Mouse (Mus musculus) skeletal muscle tissue, adult 2 months (tissue): ENCODE data around the gene Efs.
A peak's percentile ranks its signal among the peaks of the same experiment; 100 is the strongest.
"Not testable (repeated sequence)": the region's sequence is repeated elsewhere in the genome, so short reads cannot be mapped to it uniquely, and the experiment has no call there.

Experiments
- DNase-seq: peaks from one replicate; pipeline ENCODE4 v3.0.0-alpha.2; 2012; ENCODE audit warnings: low read depth, low spot score

The Efs gene

DNA sequence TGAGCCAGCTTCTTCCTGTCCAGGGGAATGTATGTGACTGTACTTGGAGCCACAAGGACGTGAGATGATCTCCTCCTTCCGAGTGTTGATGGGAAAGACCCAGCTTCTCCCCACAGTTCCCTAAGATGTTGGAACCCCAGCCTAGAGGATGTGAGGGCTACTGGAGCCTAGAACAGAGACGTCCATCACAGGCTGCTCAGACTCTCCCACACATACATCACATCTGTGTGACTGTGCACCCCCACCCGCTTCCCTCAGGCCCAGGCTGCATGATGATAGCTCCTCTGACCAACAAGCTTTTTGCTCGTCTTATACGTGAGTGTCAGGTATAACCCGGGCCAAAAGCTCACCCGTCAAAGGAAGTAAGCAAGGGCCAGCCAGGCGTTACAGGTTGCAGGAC, 22.9 kb upstream of the Efs start:
- DNase-seq, result no peak

DNA sequence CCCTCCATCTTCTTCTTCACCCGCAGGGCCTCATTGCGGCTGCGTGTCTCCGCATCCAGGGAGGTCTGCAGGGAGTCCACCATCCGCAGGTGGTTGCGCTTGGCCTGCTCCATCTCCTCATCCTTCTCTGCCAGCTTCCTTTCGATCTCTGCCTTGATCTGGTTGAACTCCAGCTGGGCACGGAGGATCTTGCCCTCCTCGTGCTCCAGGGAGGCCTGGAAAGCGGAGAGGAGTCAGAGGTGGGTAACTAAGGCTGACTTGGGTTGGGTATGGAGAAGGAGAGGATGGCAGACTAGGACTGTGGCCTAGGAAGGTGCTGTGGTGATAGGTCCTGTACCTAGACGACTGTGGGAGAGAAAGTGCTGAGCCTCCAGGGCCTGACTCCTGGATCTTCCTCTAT, 21.1 kb upstream of the Efs start:
- not testable (repeated sequence) for DNase-seq

DNA sequence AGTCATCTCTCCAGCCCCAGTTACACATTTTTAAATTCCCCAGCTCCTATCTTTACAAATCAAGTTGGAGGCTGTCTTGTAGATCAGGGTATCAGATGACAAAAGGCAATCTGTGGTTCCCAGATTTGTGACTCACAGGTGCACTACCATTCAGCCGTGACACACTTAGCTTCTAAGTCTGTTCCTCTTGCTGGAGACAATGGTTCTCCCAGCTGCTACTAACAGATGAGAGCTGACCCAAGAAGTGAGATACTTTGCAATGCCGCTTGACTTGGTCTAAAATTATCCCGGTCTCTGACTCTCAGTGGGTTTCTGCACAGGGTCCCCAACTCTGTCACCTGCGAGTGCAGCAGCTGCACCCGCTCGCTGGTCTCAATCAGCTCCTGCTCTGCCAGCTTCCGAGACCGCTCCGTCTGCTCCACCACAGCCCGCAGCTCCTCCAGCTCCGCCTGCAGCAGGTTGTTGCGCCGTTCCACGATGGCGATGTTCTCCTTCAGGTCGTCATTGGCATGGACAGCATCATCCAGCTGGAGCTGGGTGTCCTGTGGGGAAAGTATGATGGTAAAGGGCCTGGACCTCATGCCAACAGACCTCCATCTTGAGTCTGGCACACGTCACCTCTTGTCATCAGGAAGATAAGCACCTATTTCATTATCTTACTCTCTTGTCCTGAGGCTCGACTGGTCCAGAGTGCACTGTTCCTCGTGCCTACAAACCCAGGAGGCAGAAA, 20.2 kb upstream of the Efs start:
- DNase-seq, result no peak

DNA sequence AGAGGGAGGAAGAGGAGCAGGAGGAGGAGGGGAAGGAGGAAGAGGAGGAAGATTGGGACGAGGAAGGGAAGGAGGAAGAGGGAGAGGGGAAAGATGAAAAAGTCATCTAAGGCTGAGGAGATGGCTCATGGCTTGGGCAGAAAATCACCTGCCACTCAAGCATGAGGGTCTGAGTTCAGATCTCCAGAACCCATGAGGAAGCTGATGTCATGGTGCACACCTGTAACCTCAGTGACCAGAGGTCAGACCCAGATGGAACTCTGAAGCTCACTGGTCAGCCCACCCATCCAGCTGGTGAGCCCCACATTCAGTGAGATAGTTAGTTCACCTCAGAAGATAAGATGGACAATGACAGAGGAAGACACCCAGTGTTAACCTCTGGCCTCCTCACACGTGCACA, 19.0 kb upstream of the Efs start:
- DNase-seq, result no peak

DNA sequence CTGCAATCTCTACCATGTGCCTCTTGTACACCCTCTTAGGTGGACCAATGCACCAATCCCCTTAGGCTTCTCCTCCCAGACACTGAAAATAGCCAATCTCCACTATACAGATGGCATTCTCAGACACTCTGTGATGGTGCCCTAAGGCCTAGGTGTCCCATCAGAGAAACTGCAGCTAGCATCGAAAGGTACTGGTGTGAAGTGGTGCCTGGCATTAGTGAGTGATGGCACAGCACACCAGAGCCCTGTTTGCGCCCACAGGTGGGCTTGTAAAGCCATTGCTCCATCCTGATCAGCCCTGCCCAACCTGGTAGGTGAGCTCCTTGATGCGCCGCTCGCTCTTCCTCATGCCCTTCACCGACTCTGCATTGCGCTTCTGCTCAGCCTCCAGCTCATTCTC, 18.0 kb upstream of the Efs start:
- no peak for DNase-seq

DNA sequence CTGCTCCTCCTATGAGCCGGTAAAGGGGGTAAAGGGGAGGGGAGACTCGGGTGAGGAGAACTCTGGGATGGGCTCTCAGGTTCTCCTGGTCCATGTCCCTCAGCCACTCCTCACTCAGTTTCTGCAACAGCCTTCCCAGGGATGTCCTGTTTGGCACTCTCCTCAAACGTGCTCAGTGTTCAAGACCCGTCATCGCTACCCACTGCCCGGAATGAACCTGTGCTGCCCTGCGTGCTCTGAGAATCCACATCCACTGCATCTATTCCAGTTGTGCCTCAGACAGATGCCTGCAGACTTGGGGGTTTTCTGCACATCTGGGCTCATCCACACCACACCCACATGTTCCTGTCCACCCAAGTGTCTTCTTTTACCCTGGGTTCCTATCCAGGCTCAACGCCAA, 16.6 kb upstream of the Efs start:
- DNase-seq, result no peak

DNA sequence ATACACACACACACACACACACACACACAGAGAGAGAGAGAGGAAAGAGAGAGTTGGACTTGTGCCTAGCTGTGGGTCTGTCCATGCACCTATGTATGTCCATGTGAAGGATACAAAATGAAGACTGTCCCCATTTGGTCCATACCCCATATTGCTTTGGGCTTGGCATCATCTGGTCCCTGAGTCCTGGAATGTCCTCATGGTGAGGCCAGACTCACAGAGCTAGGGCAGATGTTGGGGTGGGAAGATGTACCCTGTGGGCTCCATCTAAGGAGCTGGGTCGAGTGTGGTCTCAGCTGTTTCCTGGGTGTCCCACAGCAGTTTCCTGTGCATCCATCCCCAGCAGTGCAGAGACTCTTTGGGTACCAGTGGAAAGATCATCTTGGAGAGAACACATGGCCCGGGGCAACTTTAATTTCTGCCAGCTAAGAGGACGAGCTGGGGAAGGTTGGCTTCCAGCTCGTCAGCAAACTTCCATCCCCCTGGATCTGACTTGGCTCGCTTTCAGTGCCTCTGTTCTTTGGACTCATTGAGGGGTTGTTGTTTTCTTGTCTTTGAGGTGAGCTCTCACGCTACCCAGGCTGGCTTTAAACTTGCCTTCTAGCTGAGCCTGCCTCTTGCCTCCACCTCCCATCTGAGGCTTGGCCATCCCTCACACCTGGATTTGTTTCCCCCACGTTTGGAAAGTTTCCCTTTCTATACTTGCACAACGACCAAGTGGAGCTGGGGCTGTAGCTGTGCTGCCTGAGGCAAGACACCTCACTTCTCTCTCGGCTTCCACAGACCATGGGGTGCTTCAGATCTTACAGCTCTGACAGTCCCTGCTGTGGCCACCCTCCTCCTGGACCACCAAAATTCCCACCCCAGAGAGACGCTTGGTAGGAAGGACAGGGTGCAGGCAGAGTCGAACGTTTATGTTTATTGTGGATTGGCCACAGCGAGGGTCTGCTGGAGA, 15.4 kb upstream of the Efs start:
- DNase-seq, result no peak

DNA sequence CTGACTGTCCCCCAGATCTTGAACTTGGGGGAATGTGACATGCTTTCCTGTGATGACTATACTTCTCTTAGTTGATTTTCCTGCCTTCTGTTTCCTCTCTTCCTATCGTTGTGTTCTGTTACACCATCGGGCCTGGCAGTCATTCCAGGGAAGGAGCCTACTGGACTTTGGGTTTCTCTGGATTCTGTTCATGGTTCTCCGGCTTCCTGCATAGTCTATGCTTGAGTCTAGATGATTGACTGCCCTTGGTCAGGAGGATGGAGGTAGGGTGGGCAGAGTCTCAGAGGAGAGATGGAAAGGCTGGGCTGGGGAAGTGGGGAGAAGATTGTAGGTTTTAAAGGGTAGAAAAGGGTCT, 14.2 kb upstream of the Efs start:
- no peak for DNase-seq

DNA sequence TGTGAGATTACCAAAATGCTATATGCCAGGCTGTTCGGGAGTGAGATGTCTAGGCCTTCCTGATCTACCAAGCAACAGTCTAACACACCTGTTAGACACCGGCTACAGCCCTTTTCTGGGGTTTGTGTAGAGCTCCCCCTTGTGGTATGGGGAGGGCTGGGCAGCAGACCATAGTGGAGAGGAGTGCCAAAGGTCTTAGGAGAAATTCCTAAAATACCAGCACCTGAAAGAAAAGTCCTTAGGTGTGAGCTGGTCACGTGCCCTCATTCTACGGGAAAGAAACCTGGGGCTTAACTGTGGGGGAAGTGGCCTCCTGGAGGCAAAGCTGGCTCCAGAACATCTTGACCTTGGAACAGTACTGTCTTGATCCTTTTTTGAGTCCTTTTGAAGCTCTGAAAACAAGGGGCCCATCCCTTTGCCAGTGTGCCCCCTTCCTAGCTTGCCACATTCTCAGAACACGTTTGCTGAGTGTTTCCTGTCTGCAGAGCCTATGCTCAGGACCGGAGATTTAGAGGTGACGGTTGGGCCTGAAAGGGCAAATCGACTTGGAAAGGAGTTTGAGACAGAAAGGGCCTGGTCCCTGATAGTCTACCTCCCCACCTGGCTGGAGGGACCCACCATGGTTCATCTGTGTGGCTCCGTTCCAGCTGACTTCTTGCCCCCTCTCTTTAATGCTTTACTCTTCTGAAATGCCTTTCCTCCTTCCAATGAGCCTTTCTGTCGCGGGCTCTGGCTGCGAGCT, 13.7 kb upstream of the Efs start:
- peak; percentile 44 for DNase-seq

DNA sequence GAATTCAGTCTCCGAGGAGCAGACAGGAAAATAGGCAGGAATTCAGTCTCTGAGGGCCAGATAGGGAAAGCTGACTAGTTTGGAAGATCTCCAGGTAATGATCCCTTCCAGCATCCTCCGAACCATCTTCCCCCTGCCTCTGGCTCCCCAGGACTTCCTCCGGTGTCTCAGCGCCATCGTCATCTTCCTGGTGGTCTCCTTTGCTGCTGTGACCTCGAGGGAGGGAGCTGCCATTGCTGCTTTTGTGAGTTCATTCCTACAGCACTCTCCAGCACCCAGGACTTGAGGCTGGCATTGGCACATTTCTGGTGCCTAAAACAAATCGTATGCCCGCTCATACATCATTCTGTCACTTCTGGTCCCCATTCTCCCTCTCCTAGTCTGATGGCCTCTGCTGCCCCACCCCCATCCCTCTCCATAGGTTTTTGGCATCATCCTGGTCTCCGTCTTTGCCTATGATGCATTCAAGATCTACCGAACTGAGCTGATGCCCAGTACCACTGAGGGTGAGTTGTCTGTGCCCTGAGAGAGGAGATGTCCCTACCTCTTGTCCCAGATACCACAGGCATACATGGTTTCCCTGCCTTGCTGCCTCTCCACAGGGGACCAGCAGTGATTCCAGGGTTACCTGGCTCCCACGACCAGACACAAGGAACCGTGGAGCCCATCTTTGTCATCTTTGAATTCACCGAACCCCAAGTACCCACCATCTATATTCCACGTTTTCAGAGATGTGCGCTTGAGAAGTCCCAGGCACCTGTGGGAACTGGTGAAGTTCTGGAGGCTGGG, 12.7 kb upstream of the Efs start:
- no peak for DNase-seq

DNA sequence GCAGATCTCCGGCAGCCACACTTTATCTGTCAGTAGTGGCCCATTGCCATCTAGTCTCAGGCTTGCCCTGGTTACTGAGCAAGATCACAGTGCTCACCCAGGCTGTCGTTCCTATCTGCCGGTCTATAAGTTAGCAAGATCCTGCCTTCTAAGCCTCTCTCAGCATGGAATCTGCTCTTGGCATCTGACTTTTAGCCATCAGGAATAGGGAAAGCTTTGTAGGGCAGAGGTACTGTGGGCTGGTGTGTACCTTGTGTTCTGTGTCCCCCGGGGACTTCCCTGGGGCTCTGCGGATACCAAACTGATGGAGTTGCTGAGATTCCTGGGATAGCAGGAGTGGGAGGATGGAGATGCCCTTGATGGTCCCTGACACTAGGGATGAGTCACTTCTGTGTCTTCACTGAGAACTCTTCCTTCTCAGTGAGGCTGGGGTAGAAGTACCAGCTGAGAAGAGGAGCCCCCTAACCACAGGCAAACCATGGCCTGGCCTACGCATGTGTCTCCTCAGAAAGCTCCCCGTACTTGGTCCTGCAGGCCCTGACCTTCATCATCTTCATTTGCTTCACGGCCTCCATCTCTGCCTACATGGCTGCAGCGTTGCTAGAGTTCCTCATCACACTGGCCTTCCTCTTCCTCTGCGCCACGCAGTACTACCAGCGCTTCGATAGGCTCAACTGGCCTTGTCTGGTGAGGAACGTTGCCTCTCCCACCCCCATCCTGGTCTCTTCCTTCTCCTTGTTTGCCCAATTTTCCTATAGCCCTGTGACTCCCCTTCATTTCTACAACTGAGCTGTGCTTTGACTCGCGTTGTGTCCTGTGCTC, 11.6 kb upstream of the Efs start:
- DNase-seq, result no peak

DNA sequence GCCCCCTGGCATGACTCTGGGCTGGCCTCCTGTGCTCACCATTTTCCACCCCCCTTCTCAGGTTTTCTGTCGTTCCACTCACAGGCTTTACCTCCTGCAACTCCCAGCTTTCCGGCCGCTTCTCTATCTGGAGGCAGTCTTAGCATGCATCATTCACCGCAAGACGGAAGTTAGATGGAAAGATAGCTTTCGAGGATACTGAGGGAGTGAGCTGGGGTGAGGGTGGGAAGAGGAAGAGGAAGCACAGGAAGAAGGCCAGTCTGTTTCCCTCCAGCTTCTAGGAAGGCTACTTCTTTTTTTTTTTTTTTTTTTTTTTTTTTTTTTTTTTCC, 10.9 kb upstream of the Efs start:
- no peak for DNase-seq

DNA sequence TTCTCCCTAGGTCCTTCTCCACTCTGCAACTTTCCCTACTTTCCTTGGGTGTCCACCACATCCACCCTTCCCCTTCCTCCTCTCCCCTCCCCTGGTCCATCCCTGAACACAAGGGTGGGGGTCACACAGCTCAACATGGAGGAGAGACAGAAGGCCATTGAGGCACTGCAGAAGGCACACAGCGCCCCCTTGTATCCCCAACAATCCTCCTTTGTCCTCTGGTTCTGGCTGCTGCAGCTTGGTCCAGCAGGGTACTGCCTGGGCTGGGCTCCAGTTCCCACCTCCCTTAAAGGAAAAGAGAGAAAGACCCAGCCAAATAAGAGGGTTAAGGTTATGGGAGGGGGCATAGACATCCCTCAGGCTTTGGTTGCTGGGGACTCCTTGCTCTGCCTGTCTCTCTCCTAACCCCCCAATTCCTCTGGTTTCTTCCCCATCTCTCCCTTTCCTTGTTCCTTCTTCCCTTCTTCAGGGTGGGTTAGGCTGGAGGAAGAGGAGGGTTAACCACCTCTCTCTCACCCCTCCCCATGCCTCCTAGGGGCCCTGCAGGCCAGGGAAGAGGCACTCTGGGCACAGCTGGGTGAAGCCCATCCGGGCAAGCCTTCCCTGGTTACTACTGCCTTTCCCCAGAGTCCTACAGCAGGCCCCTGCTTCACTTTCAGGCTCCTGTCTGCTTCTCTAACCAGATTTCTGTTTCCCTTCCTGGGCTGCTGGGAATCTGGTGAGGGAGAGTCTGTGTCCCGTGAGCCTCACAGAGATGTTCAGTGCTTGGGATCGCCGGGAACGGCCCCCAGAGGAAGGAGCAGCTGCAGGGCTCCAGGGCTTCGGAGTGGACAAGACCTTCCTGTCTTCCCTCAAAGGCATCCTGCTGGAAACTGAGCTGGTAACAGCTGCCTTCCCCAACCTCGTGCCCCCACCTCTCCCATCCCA, 10.2 kb upstream of the Efs start, which contains the start of gene Cmtm5:
Cmtm5 (plus strand) TSS at position 358 of the 927 bp plus-strand sequence.
- no peak for DNase-seq

DNA sequence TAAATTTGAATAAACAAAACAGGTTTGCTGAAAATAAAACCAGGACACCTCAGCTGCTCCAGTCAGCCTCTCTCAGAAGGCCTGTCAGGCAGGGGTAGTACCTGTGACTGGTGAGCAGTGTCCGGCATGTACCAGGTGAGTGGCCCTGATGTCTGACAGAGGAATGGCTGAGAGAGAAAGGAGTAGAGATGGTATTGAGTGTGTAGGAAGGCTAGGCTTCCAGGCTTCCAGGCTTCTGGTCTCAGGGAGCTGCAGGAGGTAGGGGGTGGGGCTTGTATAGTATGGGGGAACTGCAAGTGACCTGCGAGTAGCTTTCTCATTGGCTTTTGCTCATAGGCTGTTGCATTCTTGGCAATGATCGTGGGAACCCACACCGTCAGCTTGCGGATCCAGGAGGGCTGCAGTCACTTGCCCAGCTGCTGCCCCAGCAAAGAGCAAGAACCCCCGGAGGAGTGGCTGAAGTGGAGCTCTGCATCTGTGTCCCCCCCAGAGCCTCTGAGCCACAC, 6.8 kb upstream of the Efs start, which contains the start of gene Il25:
Il25 (plus strand) TSS at position 51 of the 506 bp plus-strand sequence.
- no peak for DNase-seq

DNA sequence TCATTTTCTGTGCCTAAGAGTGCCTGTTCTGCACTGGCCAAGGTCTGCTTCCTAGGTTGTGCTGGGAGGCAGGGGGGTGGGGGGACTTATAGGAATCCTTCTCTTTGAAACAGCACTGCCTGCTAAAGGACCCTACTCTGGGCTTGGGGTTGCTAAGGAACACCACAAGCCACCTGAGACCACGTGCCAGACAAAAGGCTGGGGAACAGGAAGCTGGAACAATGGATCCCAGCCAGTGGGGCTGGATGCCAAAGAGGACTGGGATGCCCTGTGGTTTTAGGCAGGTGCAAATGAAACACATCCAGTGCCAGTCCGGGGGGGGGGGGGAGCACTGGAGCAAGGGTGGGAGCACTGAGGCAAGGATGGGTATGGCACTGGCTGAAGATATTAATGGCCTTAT, 4.5 kb upstream of the Efs start:
- no peak for DNase-seq

DNA sequence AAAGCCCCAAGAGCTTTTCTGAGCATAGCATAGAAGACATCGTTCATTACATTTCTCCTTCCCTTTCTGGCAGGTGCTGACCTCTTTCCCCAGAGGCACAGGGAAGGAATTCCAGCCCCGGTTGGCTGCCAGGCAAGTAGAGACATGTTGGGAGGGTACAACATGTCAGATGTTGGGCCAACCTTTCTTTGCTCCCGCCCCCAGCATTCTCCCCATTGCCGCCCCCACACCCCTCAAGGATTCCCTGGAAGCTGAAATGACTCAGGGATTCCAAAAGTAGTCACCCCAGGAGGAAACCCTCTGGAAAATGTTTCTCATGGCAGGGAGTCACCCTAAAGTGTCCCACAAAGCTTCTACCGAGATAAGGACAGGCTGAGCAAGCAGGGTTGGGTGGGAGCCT, 3.9 kb upstream of the Efs start:
- DNase-seq, result no peak

DNA sequence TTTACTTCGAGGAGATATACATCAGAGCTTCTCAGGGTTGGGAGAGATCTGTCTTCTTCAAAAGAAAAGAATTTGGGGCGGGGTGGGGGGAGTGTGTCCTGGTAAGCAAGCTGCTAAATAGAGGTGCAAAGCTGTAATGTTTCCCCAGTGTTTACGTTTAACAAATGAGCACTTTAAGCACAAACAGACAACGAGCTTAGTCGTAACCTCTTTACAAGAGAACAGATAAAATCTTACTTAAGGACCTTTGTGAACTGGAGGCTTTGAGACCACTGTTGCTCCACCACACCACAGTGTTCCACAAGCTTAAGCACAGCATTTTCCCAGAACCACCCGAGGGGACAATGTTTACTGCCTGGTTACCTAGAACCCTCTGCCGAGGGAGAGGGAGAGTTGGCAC, 1.4 kb upstream of the Efs start:
- no peak for DNase-seq

DNA sequence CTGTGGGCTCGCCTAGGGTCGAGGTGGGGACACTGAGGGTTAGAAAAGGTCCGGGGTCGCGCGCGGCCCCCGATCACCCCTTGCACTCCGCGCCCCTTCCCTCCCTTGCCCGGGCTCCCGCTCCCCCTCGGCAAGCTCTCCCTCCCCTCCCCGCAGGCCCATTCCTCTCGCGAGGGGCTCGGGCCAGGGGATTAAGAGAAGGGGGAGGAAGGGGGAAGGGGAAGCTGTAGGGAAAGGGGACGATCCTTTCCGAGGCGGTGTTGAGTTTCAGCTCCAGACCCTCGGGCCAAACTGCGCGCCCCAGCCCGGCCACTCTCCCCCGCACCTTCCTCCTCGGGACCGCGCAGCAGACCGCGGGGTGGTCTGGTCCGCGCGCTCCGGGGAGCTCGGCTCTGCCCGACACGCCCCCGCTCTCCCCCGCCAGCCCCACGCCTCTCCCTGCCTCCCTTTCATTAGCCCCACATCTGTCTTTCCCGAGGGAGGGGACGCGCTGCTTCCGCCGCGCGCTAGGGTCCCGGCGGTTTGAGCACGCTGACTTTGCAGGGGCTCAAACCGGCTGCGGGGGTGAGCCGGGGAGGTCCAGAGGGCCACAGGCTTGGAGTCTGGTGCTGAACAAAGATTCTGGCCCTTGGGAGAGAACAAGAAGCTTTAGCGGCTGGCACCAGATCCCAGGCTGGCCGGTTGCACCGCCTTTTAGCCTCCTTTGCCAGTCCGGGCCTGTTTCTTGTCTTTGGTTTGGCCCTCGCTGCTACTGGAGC, 654 bp upstream of the Efs start:
- peak; percentile 30 for DNase-seq
